Mouse (Mus musculus): ENCODE measurements around the gene G6pdx. TPM values are rescaled to one million over a fixed set of nuclear protein-coding genes. Genes with fewer than 3 reads are reported as not detected.

The G6pdx gene
- polyA plus RNA-seq, 1 experiment from 2014 or later, result 53.6 TPM

DNA sequence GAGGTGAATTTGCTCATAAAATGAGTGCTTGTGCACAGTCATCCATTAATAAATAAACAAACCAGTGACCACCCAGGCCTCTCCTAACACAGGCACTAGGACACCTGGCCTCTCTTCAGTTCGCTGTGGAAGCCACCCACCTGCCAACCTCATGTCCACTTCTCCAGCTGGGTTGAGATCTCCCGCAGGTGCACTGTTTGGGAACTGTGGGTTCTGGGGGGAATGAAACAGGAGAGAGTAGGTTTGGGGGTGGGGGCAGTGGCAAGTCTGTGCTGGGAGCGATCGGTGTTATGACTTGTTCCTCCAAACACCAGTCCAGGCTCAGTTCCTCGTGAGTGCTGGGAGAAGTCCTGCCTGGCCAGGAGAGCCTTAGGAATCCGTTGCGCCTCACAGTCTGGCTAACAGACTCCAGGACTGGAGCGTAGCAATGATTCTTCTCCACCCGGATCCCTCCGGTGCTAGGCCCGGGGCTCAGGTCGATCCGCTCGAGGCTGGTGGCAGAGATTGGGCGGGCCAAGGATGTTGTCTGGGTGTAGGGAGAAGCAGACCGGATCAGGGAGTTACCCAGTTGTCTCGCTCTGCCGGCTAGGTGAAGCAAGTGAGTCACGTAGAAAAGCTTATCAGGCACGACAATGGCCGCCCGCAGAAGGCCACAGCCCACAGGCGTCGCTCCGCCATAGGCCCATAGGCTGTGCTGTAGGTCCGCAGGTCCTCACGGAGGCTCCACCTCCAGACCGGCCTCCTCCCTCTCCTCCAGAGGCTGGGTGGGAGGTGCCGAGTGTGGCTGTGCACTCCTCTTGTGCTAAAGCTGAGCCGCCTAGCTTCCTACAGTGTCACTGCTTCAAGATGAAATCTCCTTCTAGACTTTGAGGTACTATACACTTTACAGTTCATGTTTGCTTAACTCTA, 36.2 kb downstream of the G6pdx start, which contains the start of the genes Fam3a and Ikbkg:
Fam3a (minus strand) TSS at position 738 of the 909 bp plus-strand sequence.
Ikbkg (plus strand) TSS at position 756 of the 909 bp plus-strand sequence.
- peak; percentile 100 for ATAC-seq
- Histone ChIP-seq H3K27ac (peak within 1 kb of the TSS; percentile 68), H3K4me1 (peaks cover 5% of the 10 kb centered on the region; the same call in 1 of the 2 replicates), H3K9me3 (replicated peaks) (0 out of 2 replicates have a peak, but pooled peaks cover 3% of the 10 kb centered on the region), H3K4me2 (peak within 1 kb of the TSS; percentile 68), H3K9ac (peak within 1 kb of the TSS; percentile 75), H3K27me3 (no peaks in the 10 kb centered on the region), H3K36me3 (ENCODE audit: poor library complexity, severe bottlenecking) (no peaks in the 10 kb centered on the region), H3K4me3 (peak within 1 kb of the TSS; percentile 53)
- 8% methylated on average over 29 of the region's 30 CpGs for whole genome bisulfite sequencing

DNA sequence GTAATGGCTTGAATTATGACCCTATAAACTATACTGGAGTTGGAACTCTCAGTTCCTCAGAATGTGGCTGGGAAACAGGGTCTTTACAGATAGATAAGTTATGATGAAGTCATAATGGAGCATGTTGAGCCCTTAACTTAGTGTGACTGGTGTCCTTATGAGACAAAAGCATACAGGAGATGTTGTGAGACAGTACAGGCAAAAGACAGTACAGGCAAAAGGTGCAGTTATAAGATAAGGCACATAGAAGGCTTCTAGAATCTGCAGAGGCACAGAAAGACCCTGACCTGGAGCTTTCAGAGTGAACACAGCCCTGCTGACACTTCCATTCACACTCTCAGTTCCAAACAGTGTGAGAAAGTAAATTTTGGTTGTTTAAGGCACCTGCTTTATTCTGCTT, 40.8 kb downstream of the G6pdx start:
- Histone ChIP-seq H3K4me1 (peaks cover 5% of the 10 kb centered on the region; the same call in 1 of the 2 replicates), H3K27me3 (no peaks in the 10 kb centered on the region), H3K27ac (no peak overlapping the region), H3K36me3 (ENCODE audit: poor library complexity, severe bottlenecking) (0 out of 2 replicates have a peak, but pooled peaks cover 7% of the 10 kb centered on the region), H3K4me2 (no peak overlapping the region), H3K9ac (no peak overlapping the region), H3K9me3 (replicated peaks) (no peaks in the 10 kb centered on the region), H3K4me3 (no peak overlapping the region)
- ATAC-seq, result no peak

DNA sequence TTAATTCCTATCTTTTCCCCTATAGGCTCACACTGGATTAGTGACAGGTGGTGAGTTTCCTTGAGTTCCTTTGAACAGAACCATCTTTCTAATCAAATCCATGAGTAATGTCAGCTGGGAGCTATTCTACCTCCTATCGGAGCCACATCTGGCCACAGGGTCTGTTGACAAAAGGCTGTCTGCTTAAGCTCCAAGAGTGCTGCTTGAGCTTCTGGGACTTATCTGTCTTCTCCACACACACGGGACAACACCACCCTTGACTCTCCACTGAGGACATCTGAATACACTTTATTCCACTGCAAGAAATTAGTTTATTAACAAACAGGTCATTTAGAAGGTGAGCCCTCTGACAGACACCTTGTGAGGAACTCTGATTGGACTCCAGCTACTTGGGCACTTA, 44.5 kb downstream of the G6pdx start:
- no peak for ATAC-seq
- H3K27me3 ChIP-seq, result no peaks in the 10 kb centered on the region
- no peaks in the 10 kb centered on the region for H3K9me3 ChIP-seq (replicated peaks)
- WGBS, result 83% methylated on average over 2 of the region's 2 CpGs
- no peaks in the 10 kb centered on the region for H3K4me1 ChIP-seq
- no peak overlapping the region for H3K9ac ChIP-seq
- H3K36me3 ChIP-seq (ENCODE audit: poor library complexity, severe bottlenecking), result 0 out of 2 replicates have a peak, but pooled peaks cover 7% of the 10 kb centered on the region
- H3K4me2 ChIP-seq, result no peak overlapping the region
- no peak overlapping the region for H3K27ac ChIP-seq
- H3K4me3 ChIP-seq, result no peak overlapping the region

DNA sequence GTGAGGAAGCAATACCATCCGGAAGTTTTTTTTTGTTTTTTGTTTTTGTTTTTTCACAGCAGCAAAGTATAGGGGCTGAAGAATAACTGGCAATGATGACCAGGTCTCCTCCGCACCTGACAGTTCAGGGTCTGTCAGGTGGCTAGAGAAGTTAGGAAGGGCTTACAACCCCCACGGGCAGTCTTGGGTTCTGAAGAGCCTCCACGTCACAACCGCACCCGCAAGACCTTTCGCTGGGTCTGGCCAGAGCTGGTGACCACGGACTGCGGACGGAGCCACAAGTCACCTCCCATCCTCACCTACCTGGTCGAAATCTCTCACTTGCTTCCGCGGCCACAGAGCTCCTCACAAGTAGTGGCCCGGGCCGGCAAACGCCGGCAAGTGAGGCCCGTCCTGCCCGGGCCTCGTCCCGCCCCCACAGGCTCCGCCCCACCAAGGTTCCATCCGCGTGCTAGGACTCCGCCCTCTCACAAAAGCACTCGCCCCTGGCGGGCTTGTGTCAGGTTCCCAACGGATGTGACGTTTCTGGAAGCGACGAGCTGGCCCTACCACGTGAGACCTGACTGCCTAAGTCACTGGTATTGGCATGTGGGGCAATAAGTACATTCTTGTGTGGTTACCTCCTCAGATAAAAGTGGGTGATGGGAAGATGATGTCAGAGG, 56.0 kb downstream of the G6pdx start, which contains the start of the genes Ubl4a and Slc10a3:
Ubl4a (minus strand) TSS at position 331 of the 662 bp plus-strand sequence.
Slc10a3 (minus strand) TSS at position 462 of the 662 bp plus-strand sequence.
- Histone ChIP-seq H3K9me3 (replicated peaks) (no peaks in the 10 kb centered on the region), H3K4me1 (0 out of 2 replicates have a peak, but pooled peaks cover 10% of the 10 kb centered on the region), H3K36me3 (ENCODE audit: poor library complexity, severe bottlenecking) (peaks cover 9% of the 10 kb centered on the region; the same call in 1 of the 2 replicates), H3K27me3 (no peaks in the 10 kb centered on the region), H3K9ac (peak within 1 kb of the TSS; percentile 59), H3K4me3 (peak within 1 kb of the TSS; percentile 42), H3K4me2 (peak within 1 kb of the TSS; percentile 63), H3K27ac (no peak within 1 kb of the TSS)
- ATAC-seq, result peak; percentile 94
- 18% methylated on average over 32 of the region's 32 CpGs for WGBS

DNA sequence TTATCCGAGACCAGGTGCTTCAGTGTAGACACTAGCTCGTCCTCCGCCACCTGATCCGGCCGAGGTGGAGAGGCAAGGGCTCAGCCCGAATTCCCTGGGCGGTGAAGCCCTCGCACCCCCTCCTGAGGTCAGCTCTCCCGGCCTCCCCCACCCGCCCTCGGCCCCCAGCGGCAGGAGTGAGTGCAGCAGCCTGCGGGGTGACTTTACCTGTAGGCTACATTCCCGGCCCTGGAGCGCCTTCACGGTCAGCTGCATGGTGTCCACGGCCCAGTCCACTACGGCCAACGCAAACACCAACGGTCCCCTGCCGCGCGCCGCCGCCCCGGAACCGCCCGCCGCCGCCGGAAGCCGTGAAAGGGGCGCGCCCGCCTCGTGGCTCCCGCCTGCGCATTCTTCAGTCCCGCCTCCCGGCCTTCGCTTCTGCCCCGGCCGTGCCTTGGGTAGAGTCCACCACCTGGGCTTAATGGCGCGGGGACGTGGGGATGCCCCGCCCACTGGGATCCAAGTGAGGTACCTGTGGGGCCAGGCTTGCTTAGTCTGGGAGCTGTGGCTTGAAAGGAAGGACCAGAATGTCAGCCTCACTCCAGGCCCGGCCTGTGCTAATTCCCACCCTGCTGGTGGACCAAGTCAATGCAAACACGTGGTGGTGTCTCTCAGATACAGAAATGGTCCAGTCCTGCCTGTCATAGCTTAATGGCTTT, 60.6 kb downstream of the G6pdx start:
- H3K9ac ChIP-seq, result peak overlapping the region; percentile 77
- peak overlapping the region; percentile 72 for H3K4me2 ChIP-seq
- H3K4me1 ChIP-seq, result peaks cover 19% of the 10 kb centered on the region
- peak; percentile 80 for ATAC-seq
- H3K27ac ChIP-seq, result peak overlapping the region; percentile 54
- H3K36me3 ChIP-seq (ENCODE audit: poor library complexity, severe bottlenecking), result peaks cover 15% of the 10 kb centered on the region; the same call in 1 of the 2 replicates
- no peaks in the 10 kb centered on the region for H3K27me3 ChIP-seq
- 24% methylated on average over 34 of the region's 49 CpGs for WGBS
- H3K4me3 ChIP-seq, result peak overlapping the region; percentile 56
- no peaks in the 10 kb centered on the region for H3K9me3 ChIP-seq (replicated peaks)

DNA sequence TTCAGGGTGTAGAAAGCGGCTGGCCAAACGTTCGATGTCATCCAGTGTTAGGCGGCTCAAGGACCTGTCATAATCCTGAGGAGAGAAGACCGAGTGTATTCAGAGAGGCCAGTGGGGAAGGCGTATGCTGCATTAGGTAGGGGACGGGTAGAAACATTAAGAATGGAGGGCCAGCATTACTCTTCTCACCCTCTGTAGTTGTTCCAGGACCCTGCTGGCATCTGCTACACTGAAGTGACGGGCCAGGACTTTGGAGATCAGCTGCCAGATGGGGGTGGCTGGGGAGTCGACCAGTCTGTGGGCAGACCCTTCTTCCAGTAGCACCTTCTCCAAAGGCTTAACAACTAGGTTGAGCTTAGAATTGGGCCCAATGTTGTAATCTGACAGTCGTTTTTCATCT, 61.5 kb downstream of the G6pdx start:
- peak overlapping the region; percentile 56 for H3K4me3 ChIP-seq
- peaks cover 14% of the 10 kb centered on the region for H3K4me1 ChIP-seq
- no peak overlapping the region for H3K27ac ChIP-seq
- peaks cover 15% of the 10 kb centered on the region; the same call in 1 of the 2 replicates for H3K36me3 ChIP-seq (ENCODE audit: poor library complexity, severe bottlenecking)
- no peaks in the 10 kb centered on the region for H3K9me3 ChIP-seq (replicated peaks)
- 65% methylated on average over 10 of the region's 10 CpGs for WGBS
- no peak for ATAC-seq
- H3K4me2 ChIP-seq, result peak overlapping the region; percentile 72
- H3K9ac ChIP-seq, result peak overlapping the region; percentile 77
- H3K27me3 ChIP-seq, result no peaks in the 10 kb centered on the region

Other genes with a start within 250 kb of the G6pdx start
- gene Flna, start 179.4 kb downstream of the G6pdx start, polyA plus RNA-seq (2015; fragmentation: Nextera tagmentation; extraction: Ambion mirVana), result 102 and 128 TPM in 2 replicates
- gene Emd, start 174.5 kb downstream of the G6pdx start, polyA plus RNA-seq (2015; fragmentation: Nextera tagmentation; extraction: Ambion mirVana), result 22.5 and 23.1 TPM in 2 replicates
- gene Rpl10, start 158.4 kb downstream of the G6pdx start, polyA plus RNA-seq (2015; fragmentation: Nextera tagmentation; extraction: Ambion mirVana), result 601 and 642 TPM in 2 replicates
- 80.6 and 88.4 TPM in 2 replicates for gene Taz, start 147.3 kb downstream of the G6pdx start, polyA plus RNA-seq (2015; fragmentation: Nextera tagmentation; extraction: Ambion mirVana)
- 1.5 and 2.7 TPM in 2 replicates for gene Dnase1l1, start 146.9 kb downstream of the G6pdx start, polyA plus RNA-seq (2015; fragmentation: Nextera tagmentation; extraction: Ambion mirVana)
- 125 and 138 TPM in 2 replicates for gene Atp6ap1, start 132.1 kb downstream of the G6pdx start, polyA plus RNA-seq (2015; fragmentation: Nextera tagmentation; extraction: Ambion mirVana)
- gene Gdi1, start 124.2 kb downstream of the G6pdx start, polyA plus RNA-seq (2015; fragmentation: Nextera tagmentation; extraction: Ambion mirVana), result 731 and 768 TPM in 2 replicates
- 66.2 and 70.3 TPM in 2 replicates for gene Fam50a, start 116.2 kb downstream of the G6pdx start, polyA plus RNA-seq (2015; fragmentation: Nextera tagmentation; extraction: Ambion mirVana)
- gene Plxna3, start 100.1 kb downstream of the G6pdx start, polyA plus RNA-seq (2015; fragmentation: Nextera tagmentation; extraction: Ambion mirVana), result 42.9 and 46.5 TPM in 2 replicates
- gene Lage3, start 75.6 kb downstream of the G6pdx start, polyA plus RNA-seq (2015; fragmentation: Nextera tagmentation; extraction: Ambion mirVana), result 101 and 116 TPM in 2 replicates
- gene Ubl4a, start 56.0 kb downstream of the G6pdx start, polyA plus RNA-seq (2015; fragmentation: Nextera tagmentation; extraction: Ambion mirVana), result 67.8 and 79.5 TPM in 2 replicates
- gene Slc10a3, start 55.8 kb downstream of the G6pdx start, polyA plus RNA-seq (2015; fragmentation: Nextera tagmentation; extraction: Ambion mirVana), result 6.6 and 7.8 TPM in 2 replicates
- 31.6 and 34.5 TPM in 2 replicates for gene Fam3a, start 35.9 kb downstream of the G6pdx start, polyA plus RNA-seq (2015; fragmentation: Nextera tagmentation; extraction: Ambion mirVana)
- 18.3 and 20.6 TPM in 2 replicates for gene Ikbkg, start 35.9 kb downstream of the G6pdx start, polyA plus RNA-seq (2015; fragmentation: Nextera tagmentation; extraction: Ambion mirVana)
- not detected in 2 replicates for gene Gm6880, start 52.2 kb upstream of the G6pdx start, polyA plus RNA-seq (2015; fragmentation: Nextera tagmentation; extraction: Ambion mirVana)
- not detected in 2 replicates for gene Olfr1326-ps1, start 145.7 kb upstream of the G6pdx start, polyA plus RNA-seq (2015; fragmentation: Nextera tagmentation; extraction: Ambion mirVana)
- gene Olfr1325, start 163.5 kb upstream of the G6pdx start, polyA plus RNA-seq (2015; fragmentation: Nextera tagmentation; extraction: Ambion mirVana), result not detected in 2 replicates
- gene Gm5640, start 216.4 kb upstream of the G6pdx start, polyA plus RNA-seq (2015; fragmentation: Nextera tagmentation; extraction: Ambion mirVana), result 0.06 TPM in 1 of 2 replicates, not detected in the other

Data from forebrain, embryonic 13.5 days (tissue).